Mouse (Mus musculus) heart, embryonic 11.5 days (tissue): ENCODE measurements at regions not wholly inside any gene's neighbourhood (a gene's known extent, or its start where the extent isn't known, plus 50 kb on each side); places are given as distances from the start of the nearest gene placed in this dataset.

Source experiments
- ATAC-seq: fragments of 200-750 bp; cut with Nextera tagmentation; replicated peaks from 2 replicates; pipeline ENCODE4 v1.8.0; 2017; ENCODE audit warnings: moderate library complexity; ENCODE audit not compliant: insufficient number of reproducible peaks, low FRiP score, low TSS enrichment
- H3K27ac ChIP-seq: fragments of 300-500 bp; sonication (generic); 2 replicates; pipeline ENCODE4 v1.5.1; 2014; ENCODE audit warnings: mild to moderate bottlenecking, low read depth, low read length
- H3K27me3 ChIP-seq: fragments of 300-500 bp; sonication (generic); 2 replicates; pipeline ENCODE4 v1.6.1; 2014; ENCODE audit warnings: mild to moderate bottlenecking, low read length, mixed read lengths; ENCODE audit not compliant: control insufficient read depth, insufficient read depth
- H3K36me3 ChIP-seq: fragments of 300-500 bp; sonication (generic); 2 replicates; pipeline ENCODE4 v1.6.1; 2014; ENCODE audit warnings: mild to moderate bottlenecking, low read length, moderate library complexity, mixed read lengths; ENCODE audit not compliant: control insufficient read depth, insufficient read depth
- H3K4me1 ChIP-seq: fragments of 300-500 bp; sonication (generic); 2 replicates; pipeline ENCODE4 v1.6.1; 2014; ENCODE audit warnings: low read length; ENCODE audit not compliant: control insufficient read depth, insufficient read depth
- H3K4me2 ChIP-seq: fragments of 300-500 bp; sonication (generic); 2 replicates; pipeline ENCODE4 v1.6.1; 2014; ENCODE audit warnings: mild to moderate bottlenecking, moderate library complexity
- H3K4me3 ChIP-seq: fragments of 300-500 bp; sonication (generic); 2 replicates; pipeline ENCODE4 v1.5.1; 2014; ENCODE audit warnings: low read depth, low read length
- H3K9ac ChIP-seq: fragments of 300-500 bp; sonication (generic); 2 replicates; pipeline ENCODE4 v1.6.1; 2014; ENCODE audit warnings: mild to moderate bottlenecking, low read depth, low read length, moderate library complexity
- H3K9me3 ChIP-seq: fragments of 300-500 bp; sonication (generic); replicated peaks from 2 replicates; pipeline ENCODE4 v1.6.1; 2016; ENCODE audit warnings: low read length; ENCODE audit not compliant: control insufficient read depth
- WGBS: fragments of 180-500 bp; shearing (Covaris S2); extraction: QIAGEN DNeasy Blood & Tissue Kit; methylation state at CpG from one replicate; pipeline ENCODE4 v1.1.7; 2014; ENCODE audit not compliant: insufficient replicate concordance; 5-methylcytosine and 5-hydroxymethylcytosine counted together

GRCm38 (mm10) chr16:95057596-95057995, 60.1 kb upstream of the Kcnj6 start:
- Histone ChIP-seq H3K27ac (no peak overlapping the region), H3K4me3 (no peak overlapping the region), H3K36me3 (no peaks in the 10 kb centered on the region), H3K9me3 (no peaks in the 10 kb centered on the region), H3K27me3 (no peaks in the 10 kb centered on the region), H3K9ac (no peak overlapping the region), H3K4me1 (no peaks in the 10 kb centered on the region), H3K4me2 (no peak overlapping the region)
- ATAC-seq = no peak
- WGBS = 26% methylated on average over 1 of the region's 1 CpGs

GRCm38 (mm10) chr16:95064423-95064822, 66.9 kb upstream of the Kcnj6 start:
- no peak for ATAC-seq
- H3K27me3 ChIP-seq = no peaks in the 10 kb centered on the region
- H3K9me3 ChIP-seq = no peaks in the 10 kb centered on the region
- no peak overlapping the region for H3K4me3 ChIP-seq
- H3K9ac ChIP-seq = no peak overlapping the region
- WGBS = 84% methylated on average over 6 of the region's 6 CpGs
- no peaks in the 10 kb centered on the region for H3K36me3 ChIP-seq
- H3K4me2 ChIP-seq = no peak overlapping the region
- no peaks in the 10 kb centered on the region for H3K4me1 ChIP-seq
- no peak overlapping the region for H3K27ac ChIP-seq

- ATAC-seq = no peak
- no peak overlapping the region for H3K9ac ChIP-seq
- H3K27ac ChIP-seq = no peak overlapping the region
- no peaks in the 10 kb centered on the region for H3K27me3 ChIP-seq
- H3K9me3 ChIP-seq = no peaks in the 10 kb centered on the region
- no peak overlapping the region for H3K4me2 ChIP-seq
- H3K4me3 ChIP-seq = no peak overlapping the region
- H3K4me1 ChIP-seq = no peaks in the 10 kb centered on the region
- WGBS = 90% methylated on average over 3 of the region's 3 CpGs
- H3K36me3 ChIP-seq = no peaks in the 10 kb centered on the region
These were observed 69.2 kb upstream of the Kcnj6 start for GRCm38 (mm10) chr16:95066687-95067086.

GRCm38 (mm10) chr16:95092471-95093221, 95.1 kb upstream of the Kcnj6 start:
- Histone ChIP-seq H3K9ac (no peak overlapping the region), H3K36me3 (no peaks in the 10 kb centered on the region), H3K4me1 (no peaks in the 10 kb centered on the region), H3K27ac (no peak overlapping the region), H3K4me2 (no peak overlapping the region), H3K9me3 (no peaks in the 10 kb centered on the region), H3K4me3 (no peak overlapping the region), H3K27me3 (no peaks in the 10 kb centered on the region)
- ATAC-seq = no peak
- 68% methylated on average over 6 of the region's 6 CpGs for WGBS

GRCm38 (mm10) chr16:95093753-95094152, 96.3 kb upstream of the Kcnj6 start:
- 23% methylated on average over 10 of the region's 10 CpGs for WGBS
- peak; percentile 46; the same call in 1 of the 2 replicates for ATAC-seq
- no peak overlapping the region for H3K27ac ChIP-seq
- no peaks in the 10 kb centered on the region for H3K9me3 ChIP-seq
- no peak overlapping the region for H3K4me2 ChIP-seq
- H3K4me1 ChIP-seq = no peaks in the 10 kb centered on the region
- H3K9ac ChIP-seq = no peak overlapping the region
- no peak overlapping the region for H3K4me3 ChIP-seq
- no peaks in the 10 kb centered on the region for H3K27me3 ChIP-seq
- H3K36me3 ChIP-seq = no peaks in the 10 kb centered on the region

GRCm38 (mm10) chr16:95100954-95101353, 103.5 kb upstream of the Kcnj6 start:
- no peak overlapping the region for H3K4me2 ChIP-seq
- WGBS = 60% methylated on average over 9 of the region's 9 CpGs
- H3K4me1 ChIP-seq = no peaks in the 10 kb centered on the region
- H3K9ac ChIP-seq = no peak overlapping the region
- no peak for ATAC-seq
- H3K4me3 ChIP-seq = no peak overlapping the region
- no peaks in the 10 kb centered on the region for H3K9me3 ChIP-seq
- no peaks in the 10 kb centered on the region for H3K36me3 ChIP-seq
- H3K27ac ChIP-seq = no peak overlapping the region
- no peaks in the 10 kb centered on the region for H3K27me3 ChIP-seq

- no peaks in the 10 kb centered on the region for H3K9me3 ChIP-seq
- no peaks in the 10 kb centered on the region for H3K36me3 ChIP-seq
- WGBS = 32% methylated on average over 8 of the region's 8 CpGs
- no peak overlapping the region for H3K27ac ChIP-seq
- H3K27me3 ChIP-seq = no peaks in the 10 kb centered on the region
- H3K4me1 ChIP-seq = no peaks in the 10 kb centered on the region
- no peak overlapping the region for H3K4me3 ChIP-seq
- ATAC-seq = no peak
- H3K9ac ChIP-seq = no peak overlapping the region
- no peak overlapping the region for H3K4me2 ChIP-seq
These were observed 120.0 kb upstream of the Kcnj6 start for GRCm38 (mm10) chr16:95117531-95117930.

GRCm38 (mm10) chr16:95119293-95119692, 121.8 kb upstream of the Kcnj6 start:
- H3K27ac ChIP-seq = no peak overlapping the region
- WGBS = 47% methylated on average over 4 of the region's 4 CpGs
- H3K36me3 ChIP-seq = no peaks in the 10 kb centered on the region
- no peak overlapping the region for H3K4me3 ChIP-seq
- no peak overlapping the region for H3K4me2 ChIP-seq
- no peaks in the 10 kb centered on the region for H3K27me3 ChIP-seq
- no peak overlapping the region for H3K9ac ChIP-seq
- H3K9me3 ChIP-seq = no peaks in the 10 kb centered on the region
- no peak for ATAC-seq
- no peaks in the 10 kb centered on the region for H3K4me1 ChIP-seq

- 0 out of 2 replicates have a peak, but pooled peaks cover 2% of the 10 kb centered on the region for H3K27me3 ChIP-seq
- H3K4me1 ChIP-seq = no peaks in the 10 kb centered on the region
- H3K9me3 ChIP-seq = no peaks in the 10 kb centered on the region
- no peak overlapping the region for H3K27ac ChIP-seq
- H3K4me2 ChIP-seq = no peak overlapping the region
- no peaks in the 10 kb centered on the region for H3K36me3 ChIP-seq
- no peak overlapping the region for H3K4me3 ChIP-seq
- H3K9ac ChIP-seq = no peak overlapping the region
- WGBS = 51% methylated on average over 7 of the region's 7 CpGs
- no peak for ATAC-seq
These were observed 124.5 kb upstream of the Kcnj6 start for GRCm38 (mm10) chr16:95122048-95122447.
